Mouse (Mus musculus): ENCODE data around the gene Crb1. TPM values are rescaled to one million over a fixed set of nuclear protein-coding genes. Genes with fewer than 3 reads are reported as not detected.
"Not testable (repeated sequence)": the region's sequence is repeated elsewhere in the genome, so short reads cannot be mapped to it uniquely, and the experiment has no call there.

The Crb1 gene
- 0.05 TPM in 1 of 2 replicates, not detected in the other for polyA plus RNA-seq (2016; fragmentation: Nextera tagmentation; extraction: Ambion mirVana)

DNA sequence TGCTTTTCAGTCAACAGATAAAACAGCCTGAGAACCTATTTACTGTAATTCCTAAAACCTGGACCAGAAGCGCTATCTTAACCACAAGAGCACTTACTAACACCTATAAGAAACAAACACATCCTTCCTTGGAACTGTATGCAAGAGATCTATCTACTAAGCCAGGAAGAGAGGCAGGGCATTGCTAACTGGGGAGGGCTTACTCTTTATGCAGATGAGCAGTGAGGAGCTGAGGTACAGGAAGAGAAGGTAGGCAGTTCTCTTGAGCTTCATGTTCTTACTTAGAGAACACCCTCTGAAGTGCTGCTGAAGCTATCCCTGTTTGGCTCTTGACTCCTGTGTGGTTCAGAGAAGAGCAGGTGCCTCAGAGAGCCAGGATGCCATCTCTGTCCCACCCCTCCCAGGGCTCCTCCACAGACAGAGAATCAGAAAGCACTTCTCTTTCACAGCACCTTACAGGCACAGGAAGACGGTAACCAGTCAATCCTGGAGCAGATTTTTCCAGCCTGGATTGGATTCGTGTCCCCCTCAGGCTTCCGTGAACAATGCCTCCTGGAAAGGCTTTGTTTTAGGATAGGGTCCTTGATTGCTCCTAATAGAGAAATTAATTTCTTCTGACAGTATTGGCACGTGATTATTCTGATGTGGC, at the start of gene Crb1:
Crb1 (minus strand) TSS at position 463 of the 649 bp plus-strand sequence.
- no peak within 1 kb of the TSS for H3K27ac ChIP-seq
- 19% methylated on average over 5 of the region's 5 CpGs for WGBS (ENCODE audit: insufficient replicate concordance)
- no peak within 1 kb of the TSS for H3K4me2 ChIP-seq
- H3K36me3 ChIP-seq: no peaks in the 10 kb centered on the region
- H3K4me3 ChIP-seq: no peak within 1 kb of the TSS
- H3K27me3 ChIP-seq (replicated peaks): no peaks in the 10 kb centered on the region
- no peaks in the 10 kb centered on the region for H3K4me1 ChIP-seq
- ATAC-seq: no peak
- no peaks in the 10 kb centered on the region for H3K9me3 ChIP-seq (replicated peaks)
- H3K9ac ChIP-seq: no peak within 1 kb of the TSS

DNA sequence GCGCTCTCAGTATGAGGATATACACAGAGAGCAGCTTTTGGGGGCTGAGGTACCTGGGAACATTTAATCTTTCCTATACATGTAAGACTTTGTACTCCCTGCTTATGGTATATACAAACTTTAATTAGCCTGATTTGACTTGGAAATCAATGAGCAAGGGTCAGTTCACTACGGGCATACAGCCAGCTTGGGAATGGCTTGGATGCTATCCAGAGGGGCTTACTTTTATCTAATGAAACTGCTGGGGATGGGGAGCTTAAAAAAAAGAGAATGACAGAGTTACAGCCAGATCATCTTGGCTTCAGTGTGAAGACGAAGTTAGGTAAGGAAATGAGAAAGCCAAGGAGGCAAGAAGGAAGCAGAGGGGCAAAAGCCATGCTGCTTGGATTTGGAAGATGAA, 48.1 kb upstream of the Crb1 start:
- WGBS (ENCODE audit: insufficient replicate concordance): 66% methylated on average over 3 of the region's 3 CpGs
- Histone ChIP-seq H3K9me3 (replicated peaks) (no peaks in the 10 kb centered on the region), H3K27ac (no peak overlapping the region), H3K4me2 (peak overlapping the region; percentile 54), H3K27me3 (replicated peaks) (no peaks in the 10 kb centered on the region), H3K4me3 (peak overlapping the region; percentile 28), H3K36me3 (peaks cover 23% of the 10 kb centered on the region), H3K9ac (peak overlapping the region; percentile 25; the same call in 1 of the 2 replicates), H3K4me1 (peaks cover 39% of the 10 kb centered on the region)
- no peak for ATAC-seq

DNA sequence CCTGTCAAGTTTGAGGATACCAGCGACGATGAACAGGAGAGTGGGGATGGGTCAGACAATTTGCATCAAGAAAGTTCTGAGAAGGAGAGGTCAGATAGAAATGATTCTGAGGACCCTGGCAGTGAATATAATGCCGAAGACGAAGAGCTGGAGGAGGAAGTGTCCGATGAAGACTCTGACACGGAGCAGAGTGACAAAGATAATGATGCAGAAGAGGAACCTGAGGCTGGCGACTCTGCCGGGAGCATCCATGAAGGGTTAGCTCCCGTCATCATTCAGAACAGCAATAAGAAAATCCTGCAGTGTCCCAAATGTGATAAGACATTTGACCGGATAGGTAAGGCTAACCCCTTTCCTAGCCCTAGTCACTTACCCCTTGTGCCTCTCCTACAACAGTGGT, 47.0 kb upstream of the Crb1 start:
- Histone ChIP-seq H3K4me1 (peaks cover 39% of the 10 kb centered on the region), H3K36me3 (peaks cover 14% of the 10 kb centered on the region), H3K4me3 (peak overlapping the region; percentile 87), H3K9ac (peak overlapping the region; percentile 94), H3K27me3 (replicated peaks) (no peaks in the 10 kb centered on the region), H3K4me2 (peak overlapping the region; percentile 85), H3K9me3 (replicated peaks) (no peaks in the 10 kb centered on the region), H3K27ac (no peak overlapping the region)
- 29% methylated on average over 10 of the region's 10 CpGs for WGBS (ENCODE audit: insufficient replicate concordance)
- ATAC-seq: no peak

DNA sequence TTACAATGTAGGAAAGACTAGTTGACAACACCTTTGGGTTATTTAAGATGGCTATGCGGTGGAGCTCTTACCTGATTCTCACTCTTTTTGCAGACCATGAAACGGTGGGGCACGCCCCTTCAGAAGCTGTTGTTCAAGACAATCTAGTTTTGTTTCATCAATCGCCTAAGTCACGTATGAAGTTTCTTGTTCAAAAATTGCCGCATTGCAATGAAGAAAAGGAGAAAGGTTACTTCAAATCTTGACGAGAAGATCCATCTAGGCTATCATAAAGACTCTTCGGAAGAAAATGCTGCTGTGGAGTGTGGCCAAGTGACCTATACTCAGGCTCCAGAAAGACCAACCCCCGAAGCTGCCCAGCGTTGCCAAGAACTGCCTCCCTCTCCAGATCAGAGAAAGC, 46.0 kb upstream of the Crb1 start:
- peak overlapping the region; percentile 94 for H3K9ac ChIP-seq
- peaks cover 39% of the 10 kb centered on the region for H3K4me1 ChIP-seq
- no peak for ATAC-seq
- peaks cover 12% of the 10 kb centered on the region for H3K36me3 ChIP-seq
- no peaks in the 10 kb centered on the region for H3K27me3 ChIP-seq (replicated peaks)
- H3K4me3 ChIP-seq: peak overlapping the region; percentile 87
- H3K4me2 ChIP-seq: peak overlapping the region; percentile 85
- H3K27ac ChIP-seq: peak overlapping the region; percentile 86; the same call in 1 of the 2 replicates
- 25% methylated on average over 10 of the region's 10 CpGs for WGBS (ENCODE audit: insufficient replicate concordance)
- no peaks in the 10 kb centered on the region for H3K9me3 ChIP-seq (replicated peaks)

DNA sequence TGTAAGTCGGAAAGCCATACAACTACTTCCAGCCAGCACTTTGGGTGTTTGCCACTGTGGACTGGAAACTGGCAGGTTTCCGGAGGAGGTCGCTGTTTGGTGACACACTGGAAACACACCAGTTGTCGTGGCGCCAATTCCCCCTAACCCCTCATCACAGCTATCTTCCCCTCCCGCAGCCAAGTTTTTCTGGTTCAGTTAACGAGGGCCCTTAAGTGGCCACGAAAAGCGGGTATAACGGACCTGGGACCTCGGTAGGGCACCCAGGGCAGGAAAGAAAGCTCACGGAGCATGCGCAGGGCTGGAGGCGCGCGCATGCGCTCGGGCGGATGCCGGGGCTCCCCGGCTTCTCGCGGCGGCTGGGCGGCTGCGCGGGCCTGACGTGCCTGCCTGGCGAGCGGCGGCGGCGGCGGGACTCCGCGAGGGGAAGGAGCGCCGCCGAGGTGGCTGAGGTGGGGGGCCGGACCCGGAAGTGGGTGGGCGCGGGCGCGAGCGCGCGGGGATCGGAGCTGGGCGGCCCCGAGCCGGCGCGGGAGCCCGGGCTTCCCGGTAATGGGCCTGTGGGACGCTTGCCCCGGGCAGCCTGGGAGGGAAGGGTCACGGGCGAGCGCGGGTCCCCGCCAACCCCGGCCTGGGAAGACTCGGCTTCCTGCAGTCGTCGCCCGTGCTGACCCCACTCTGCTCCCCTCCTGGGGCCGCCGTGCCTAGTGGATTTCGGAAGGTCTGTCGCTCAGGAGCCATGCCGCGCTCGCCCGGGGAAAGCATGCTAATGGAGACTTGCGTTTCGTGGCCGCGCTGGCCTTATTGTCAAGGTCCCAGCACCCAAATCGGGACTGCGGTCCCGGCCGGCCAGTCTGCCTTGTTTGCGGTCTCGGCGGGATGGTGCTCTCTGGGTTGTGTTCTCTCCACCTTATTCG, 45.2 kb upstream of the Crb1 start, which contains the start of gene Zbtb41:
Zbtb41 (plus strand) TSS at position 414 of the 917 bp plus-strand sequence.
- Histone ChIP-seq H3K9ac (peak within 1 kb of the TSS; percentile 94), H3K4me3 (peak within 1 kb of the TSS; percentile 87), H3K27me3 (replicated peaks) (no peaks in the 10 kb centered on the region), H3K4me2 (peak within 1 kb of the TSS; percentile 85), H3K9me3 (replicated peaks) (no peaks in the 10 kb centered on the region), H3K4me1 (peaks cover 39% of the 10 kb centered on the region), H3K36me3 (peaks cover 11% of the 10 kb centered on the region), H3K27ac (peak within 1 kb of the TSS; percentile 86)
- peak; percentile 96 for ATAC-seq
- 2% methylated on average over 65 of the region's 88 CpGs for WGBS (ENCODE audit: insufficient replicate concordance)

DNA sequence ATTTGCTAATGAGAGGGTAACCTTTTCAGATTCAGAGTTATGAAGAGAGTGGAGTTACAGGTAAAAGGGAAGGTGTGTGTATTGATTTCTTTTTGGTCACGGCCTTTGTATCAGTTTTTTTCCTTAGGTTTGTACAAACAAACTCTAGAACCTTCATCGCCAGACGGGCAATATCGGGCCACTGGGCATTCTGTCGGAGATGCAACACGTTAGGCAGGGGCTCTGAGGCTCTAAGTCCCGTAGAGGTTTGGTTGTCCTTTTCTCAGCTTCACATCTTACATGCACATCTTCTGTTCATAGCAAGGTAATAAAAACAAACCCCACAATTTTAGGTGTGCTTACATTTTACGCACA, 44.6 kb upstream of the Crb1 start:
- Histone ChIP-seq H3K9ac (peak overlapping the region; percentile 94), H3K36me3 (0 out of 2 replicates have a peak, but pooled peaks cover 8% of the 10 kb centered on the region), H3K4me3 (peak overlapping the region; percentile 87), H3K4me1 (peaks cover 36% of the 10 kb centered on the region), H3K9me3 (replicated peaks) (no peaks in the 10 kb centered on the region), H3K27me3 (replicated peaks) (no peaks in the 10 kb centered on the region), H3K4me2 (peak overlapping the region; percentile 85), H3K27ac (peak overlapping the region; percentile 86)
- ATAC-seq: peak; percentile 43
- WGBS (ENCODE audit: insufficient replicate concordance): 4% methylated on average over 8 of the region's 8 CpGs

DNA sequence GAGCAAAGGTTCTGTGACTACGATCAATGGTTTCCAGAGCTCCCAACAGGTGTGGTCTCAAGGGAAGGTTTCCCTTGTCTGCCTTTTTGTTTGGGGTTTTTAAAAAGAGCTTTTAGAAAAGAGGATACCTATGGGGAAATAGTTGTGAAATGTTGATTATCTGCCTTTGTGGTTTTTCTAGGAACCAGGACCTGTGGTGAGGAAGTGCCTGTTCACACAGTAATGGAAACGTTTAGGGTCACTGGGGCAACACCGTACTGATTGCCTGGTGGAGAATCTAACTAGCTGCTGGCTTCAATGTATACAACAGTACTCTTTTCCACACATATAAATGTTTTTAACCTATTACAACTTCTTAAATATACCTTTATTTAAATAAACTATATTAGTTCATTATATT, 36.6 kb upstream of the Crb1 start:
- no peaks in the 10 kb centered on the region for H3K36me3 ChIP-seq
- H3K4me1 ChIP-seq: no peaks in the 10 kb centered on the region
- no peak overlapping the region for H3K4me2 ChIP-seq
- no peak overlapping the region for H3K9ac ChIP-seq
- H3K27me3 ChIP-seq (replicated peaks): no peaks in the 10 kb centered on the region
- H3K27ac ChIP-seq: no peak overlapping the region
- no peak for ATAC-seq
- H3K9me3 ChIP-seq (replicated peaks): peaks cover 7% of the 10 kb centered on the region; the same call in 1 of the 2 replicates
- no peak overlapping the region for H3K4me3 ChIP-seq
- WGBS (ENCODE audit: insufficient replicate concordance): 34% methylated on average over 3 of the region's 3 CpGs

DNA sequence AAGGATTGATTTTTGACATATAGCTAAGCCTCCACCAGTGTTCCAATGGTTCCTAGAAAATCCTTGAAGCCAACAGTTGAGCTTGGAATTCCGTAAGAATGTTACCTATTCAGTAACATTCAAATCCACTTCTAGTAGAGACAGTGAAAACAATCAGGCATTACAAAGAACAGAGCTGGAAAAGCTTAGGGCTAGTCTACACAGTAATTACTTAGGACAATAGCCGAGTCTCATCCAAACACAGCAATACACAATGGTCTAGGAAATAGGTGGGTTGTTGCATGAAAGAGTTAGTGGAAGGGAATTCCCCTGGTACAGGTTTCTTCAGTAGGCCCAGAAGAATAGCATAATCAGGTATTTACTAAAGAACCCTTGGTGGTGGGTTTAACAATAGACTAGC, 35.5 kb upstream of the Crb1 start:
- H3K4me2 ChIP-seq; H3K9ac ChIP-seq; H3K4me1 ChIP-seq; ATAC-seq; H3K9me3 ChIP-seq (replicated peaks); H3K4me3 ChIP-seq; H3K27me3 ChIP-seq (replicated peaks); H3K36me3 ChIP-seq; H3K27ac ChIP-seq: not testable (repeated sequence)
- WGBS (ENCODE audit: insufficient replicate concordance): 74% methylated on average over 2 of the region's 2 CpGs

DNA sequence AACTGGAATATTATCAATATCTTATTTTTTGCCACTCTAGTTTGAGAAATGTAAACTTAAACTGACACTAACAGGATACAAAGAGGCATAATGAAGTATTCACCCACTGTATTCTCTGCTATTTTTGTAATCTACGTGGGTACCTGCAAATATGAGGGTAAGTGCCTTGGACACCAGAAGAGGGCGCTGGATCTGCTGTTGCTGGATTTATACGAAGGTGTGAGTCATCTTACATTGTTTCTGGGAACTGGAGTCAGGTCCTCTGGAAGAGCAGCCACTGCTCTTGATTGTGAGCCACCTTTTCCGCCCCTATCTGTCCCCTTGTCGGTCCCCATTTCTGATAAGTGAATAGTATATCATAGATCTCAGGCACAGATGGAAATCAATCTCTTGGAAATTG, 30.8 kb upstream of the Crb1 start:
- no peaks in the 10 kb centered on the region for H3K27me3 ChIP-seq (replicated peaks)
- H3K4me2 ChIP-seq: no peak overlapping the region
- ATAC-seq: no peak
- no peaks in the 10 kb centered on the region for H3K4me1 ChIP-seq
- WGBS (ENCODE audit: insufficient replicate concordance): 43% methylated on average over 5 of the region's 5 CpGs
- no peak overlapping the region for H3K27ac ChIP-seq
- H3K9me3 ChIP-seq (replicated peaks): peaks cover 7% of the 10 kb centered on the region; the same call in 1 of the 2 replicates
- H3K4me3 ChIP-seq: no peak overlapping the region
- H3K9ac ChIP-seq: no peak overlapping the region
- no peaks in the 10 kb centered on the region for H3K36me3 ChIP-seq

DNA sequence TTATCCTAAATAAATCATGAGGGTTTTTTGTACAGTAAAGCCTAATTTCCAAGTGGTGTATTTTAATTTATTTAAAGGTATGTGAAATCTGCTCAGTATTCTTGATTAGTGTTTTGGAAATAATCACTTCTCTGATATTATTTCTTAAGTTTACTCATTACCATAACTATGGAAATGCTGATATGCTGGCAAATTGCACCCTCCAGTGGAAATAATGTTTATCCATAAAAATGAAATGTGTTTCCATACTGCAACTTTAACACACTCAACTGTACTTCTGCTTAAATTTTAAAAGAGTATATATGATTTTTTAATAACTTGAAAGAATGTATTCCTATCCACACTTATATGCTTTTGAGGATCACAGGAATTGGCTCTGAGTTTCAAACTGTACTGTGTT, 28.9 kb upstream of the Crb1 start:
- Histone ChIP-seq H3K27me3 (replicated peaks) (no peaks in the 10 kb centered on the region), H3K4me2 (no peak overlapping the region), H3K9ac (no peak overlapping the region), H3K27ac (no peak overlapping the region), H3K36me3 (no peaks in the 10 kb centered on the region), H3K4me3 (no peak overlapping the region), H3K9me3 (replicated peaks) (peaks cover 6% of the 10 kb centered on the region; the same call in 1 of the 2 replicates), H3K4me1 (no peaks in the 10 kb centered on the region)
- no peak for ATAC-seq

DNA sequence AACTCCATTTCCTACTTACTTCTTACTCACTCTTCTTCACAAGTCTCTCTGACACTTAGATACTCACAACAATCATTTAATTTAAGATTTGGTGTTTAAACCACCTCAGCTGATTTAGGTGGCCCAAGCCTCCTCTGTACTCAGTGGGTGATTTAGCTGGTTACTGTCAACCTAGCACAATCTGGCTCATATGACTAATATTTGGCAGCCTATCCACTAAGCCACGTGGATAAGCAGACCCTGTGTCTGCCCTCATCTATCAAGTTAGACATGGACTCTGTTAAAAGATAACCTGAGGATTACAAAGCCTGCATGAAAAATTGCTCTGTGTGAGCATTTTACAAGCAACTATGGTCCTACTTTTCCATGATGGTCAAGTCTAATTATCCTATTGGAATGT, 19.7 kb upstream of the Crb1 start:
- H3K9me3 ChIP-seq (replicated peaks): no peaks in the 10 kb centered on the region
- no peaks in the 10 kb centered on the region for H3K27me3 ChIP-seq (replicated peaks)
- no peak overlapping the region for H3K9ac ChIP-seq
- no peak overlapping the region for H3K27ac ChIP-seq
- 21% methylated on average over 1 of the region's 1 CpGs for WGBS (ENCODE audit: insufficient replicate concordance)
- no peak for ATAC-seq
- H3K4me1 ChIP-seq: no peaks in the 10 kb centered on the region
- H3K4me3 ChIP-seq: no peak overlapping the region
- H3K36me3 ChIP-seq: no peaks in the 10 kb centered on the region
- H3K4me2 ChIP-seq: no peak overlapping the region

DNA sequence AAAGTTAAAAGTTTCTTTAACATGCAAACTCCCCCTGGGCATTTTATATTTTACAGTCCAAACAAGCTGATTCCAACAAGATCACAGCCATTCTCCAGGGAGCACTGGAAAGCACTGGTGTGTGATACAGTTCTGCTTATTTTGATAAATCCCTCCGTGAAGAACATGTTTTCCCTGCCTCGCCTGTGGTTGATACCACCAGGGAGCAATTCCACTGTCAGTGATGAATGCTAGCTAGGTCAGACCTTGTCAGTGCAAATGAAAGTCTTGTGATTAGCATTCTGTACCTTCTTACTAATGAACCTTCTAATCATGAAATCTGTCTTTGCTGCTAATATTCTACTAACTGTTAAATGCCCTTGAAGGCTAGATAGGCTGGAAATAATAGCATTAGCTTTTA, 14.8 kb upstream of the Crb1 start:
- ATAC-seq: no peak
- Histone ChIP-seq H3K4me1 (no peaks in the 10 kb centered on the region), H3K4me3 (no peak overlapping the region), H3K4me2 (no peak overlapping the region), H3K9ac (no peak overlapping the region), H3K27me3 (replicated peaks) (no peaks in the 10 kb centered on the region), H3K9me3 (replicated peaks) (no peaks in the 10 kb centered on the region), H3K36me3 (no peaks in the 10 kb centered on the region), H3K27ac (no peak overlapping the region)
- WGBS (ENCODE audit: insufficient replicate concordance): 38% methylated on average over 2 of the region's 2 CpGs
